Mouse (Mus musculus): ENCODE measurements around the gene Scoc. TPM values are rescaled to one million over a fixed set of nuclear protein-coding genes. Genes with fewer than 3 reads are reported as not detected.

Gene Scoc
- 6.7 and 9.5 TPM in 2 replicates for total RNA-seq (2023)

GRCm38 (mm10) chr8:83458222-83458621, at the start of gene Scoc:
Scoc (minus strand) TSS chr8:83458391.

GRCm38 (mm10) chr8:83389316-83390005, 68.7 kb downstream of the Scoc start, which contains the start of gene Clgn:
Clgn (plus strand) TSS chr8:83389867.

Other genes starting within 250 kb of the Scoc start
- not detected in 2 replicates for gene Ucp1, start 168.0 kb downstream of the Scoc start, total RNA-seq (2023)
- 9.1 and 12.5 TPM in 2 replicates for gene Elmod2, start 125.9 kb downstream of the Scoc start, total RNA-seq (2023)
- not detected in 2 replicates for gene Mgat4d, start 109.9 kb downstream of the Scoc start, total RNA-seq (2023)
- not detected in 2 replicates for gene Clgn, start 68.5 kb downstream of the Scoc start, total RNA-seq (2023)
- gene Olfr370, start 77.4 kb upstream of the Scoc start, total RNA-seq (2023), result not detected in 2 replicates
- gene Ndufb7, start 108.3 kb upstream of the Scoc start, total RNA-seq (2023), result 123 and 125 TPM in 2 replicates
- 365 and 380 TPM in 2 replicates for gene Tecr, start 149.6 kb upstream of the Scoc start, total RNA-seq (2023)
- 58.1 and 75.3 TPM in 2 replicates for gene Dnajb1, start 149.8 kb upstream of the Scoc start, total RNA-seq (2023)
- gene Gipc1, start 194.3 kb upstream of the Scoc start, total RNA-seq (2023), result 20.3 and 27.2 TPM in 2 replicates
- 0.19 and 0.25 TPM in 2 replicates for gene Ptger1, start 208.3 kb upstream of the Scoc start, total RNA-seq (2023)
- 260 and 307 TPM in 2 replicates for gene Pkn1, start 240.8 kb upstream of the Scoc start, total RNA-seq (2023)